Mouse (Mus musculus) granulocyte monocyte progenitor cell, adult 5-6 weeks (primary cell): ENCODE data around the gene Pnpla2. TPM values are rescaled to one million over a fixed set of nuclear protein-coding genes. Genes with fewer than 3 reads are reported as not detected.

Experiments
- ATAC-seq: replicated peaks from 2 replicates; pipeline ENCODE4 v1.8.0; 2016; ENCODE audit warnings: mild to moderate bottlenecking, moderate TSS enrichment, inconsistent platforms; ENCODE audit not compliant: poor library complexity, severe bottlenecking
- total RNA-seq, 2 experiments: library from RNA; stranded (forward) in 1 of 2; stranded (reverse) in 1 of 2; fragments of 200-712, 200-1000 nt in 1 of 2; fragments of >200 nt in 1 of 2; fragmentation: Nextera tagmentation in 1 of 2; gene quantifications; 2 replicates each; pipeline ENCODE4 v1.2.3; 2014 to 2017

Gene Pnpla2
- total RNA-seq, 2 experiments from 2014 or later, result 35.1 to 97.0 TPM

DNA sequence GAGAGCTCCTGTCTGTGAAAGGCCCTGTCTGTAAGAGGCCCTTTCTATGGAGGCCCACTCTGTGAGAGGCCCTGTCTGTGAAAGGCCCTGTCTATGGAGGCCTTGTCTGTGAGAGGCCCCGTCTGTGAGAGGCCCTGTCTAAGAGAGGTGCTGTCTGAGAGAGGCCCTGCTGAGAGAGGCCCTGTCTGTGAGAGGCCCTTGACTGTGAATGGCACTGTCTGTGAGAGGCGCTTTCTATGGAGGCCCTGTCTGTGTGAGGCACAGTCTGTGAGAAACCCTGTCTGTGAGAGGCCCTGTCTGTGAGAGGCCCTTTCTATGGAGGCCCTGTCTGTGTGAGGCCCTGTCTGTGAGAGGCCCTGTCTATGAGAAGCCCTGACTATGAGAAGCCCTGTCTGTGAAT, 51.3 kb downstream of the Pnpla2 start:
- no peak for ATAC-seq

DNA sequence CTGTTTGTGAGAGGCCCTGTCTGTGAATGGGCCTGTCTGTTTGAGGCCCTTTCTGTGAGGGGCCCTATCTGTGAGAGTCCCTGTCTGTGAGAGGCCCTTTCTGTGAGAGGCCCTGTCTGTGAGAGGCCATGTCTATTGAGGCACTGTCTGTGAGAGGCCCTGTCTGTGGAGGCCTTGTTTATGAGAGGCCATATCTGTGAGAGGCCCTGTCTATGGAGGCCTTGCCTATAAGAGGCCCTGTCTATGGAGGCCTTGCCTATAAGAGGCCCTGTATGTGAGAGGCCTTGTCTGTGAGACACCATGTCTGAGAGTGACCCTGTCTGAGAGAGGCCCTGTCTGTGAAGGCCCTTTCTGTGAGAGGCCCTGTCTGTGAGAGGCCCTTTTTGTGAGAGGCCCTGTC, 53.2 kb downstream of the Pnpla2 start:
- no peak for ATAC-seq

DNA sequence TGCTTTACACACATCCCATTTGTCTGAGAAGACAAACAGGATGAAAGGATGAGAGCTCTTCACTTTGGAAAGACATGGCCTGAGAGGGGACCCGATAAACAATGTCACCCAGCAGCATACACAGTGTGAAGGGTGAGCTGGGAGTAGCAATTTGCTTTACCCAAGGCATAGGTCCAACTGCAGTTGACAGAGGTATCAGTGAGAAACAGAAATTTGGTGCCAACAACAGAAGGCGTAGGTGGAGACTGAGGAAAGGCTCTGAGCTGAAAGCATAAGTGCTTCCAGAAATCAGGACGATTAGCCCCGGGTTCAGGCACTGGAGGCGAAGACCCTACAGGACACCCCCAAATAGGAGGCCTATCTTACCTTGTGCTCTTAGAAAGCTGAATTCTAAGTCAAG, 55.2 kb downstream of the Pnpla2 start:
- ATAC-seq, result no peak

Other genes with a start within 250 kb of the Pnpla2 start
- gene Lmntd2, start 241.1 kb upstream of the Pnpla2 start, total RNA-seq (2014; fragmentation: Nextera tagmentation), result 2.2 TPM in 1 of 2 replicates, not detected in the other
- gene Lmntd2, start 241.1 kb upstream of the Pnpla2 start, total RNA-seq (2017), result 0.34 TPM in 1 of 2 replicates, not detected in the other
- gene Rassf7, start 239.3 kb upstream of the Pnpla2 start, total RNA-seq (2014; fragmentation: Nextera tagmentation), result 3.1 and 4.5 TPM in 2 replicates
- gene Rassf7, start 239.3 kb upstream of the Pnpla2 start, total RNA-seq (2017), result 2.0 and 4.5 TPM in 2 replicates
- gene Phrf1, start 226.4 kb upstream of the Pnpla2 start, total RNA-seq (2014; fragmentation: Nextera tagmentation), result 70.9 and 75.4 TPM in 2 replicates
- 51.7 and 57.7 TPM in 2 replicates for gene Phrf1, start 226.4 kb upstream of the Pnpla2 start, total RNA-seq (2017)
- 0.38 and 1.3 TPM in 2 replicates for gene Irf7, start 188.7 kb upstream of the Pnpla2 start, total RNA-seq (2014; fragmentation: Nextera tagmentation)
- 2.1 and 2.7 TPM in 2 replicates for gene Irf7, start 188.7 kb upstream of the Pnpla2 start, total RNA-seq (2017)
- gene Cdhr5, start 178.4 kb upstream of the Pnpla2 start, total RNA-seq (2014; fragmentation: Nextera tagmentation), result not detected in 2 replicates
- not detected in 2 replicates for gene Cdhr5, start 178.4 kb upstream of the Pnpla2 start, total RNA-seq (2017)
- not detected in 2 replicates for gene Sct, start 176.1 kb upstream of the Pnpla2 start, total RNA-seq (2014; fragmentation: Nextera tagmentation)
- gene Sct, start 176.1 kb upstream of the Pnpla2 start, total RNA-seq (2017), result not detected in 2 replicates
- not detected in 2 replicates for gene Drd4, start 163.2 kb upstream of the Pnpla2 start, total RNA-seq (2014; fragmentation: Nextera tagmentation)
- not detected in 2 replicates for gene Drd4, start 163.2 kb upstream of the Pnpla2 start, total RNA-seq (2017)
- gene Deaf1, start 127.5 kb upstream of the Pnpla2 start, total RNA-seq (2014; fragmentation: Nextera tagmentation), result 43.3 and 52.4 TPM in 2 replicates
- 6.3 and 21.4 TPM in 2 replicates for gene Deaf1, start 127.5 kb upstream of the Pnpla2 start, total RNA-seq (2017)
- 6.0 and 13.2 TPM in 2 replicates for gene Tmem80, start 127.5 kb upstream of the Pnpla2 start, total RNA-seq (2014; fragmentation: Nextera tagmentation)
- gene Tmem80, start 127.5 kb upstream of the Pnpla2 start, total RNA-seq (2017), result 4.5 and 8.7 TPM in 2 replicates
- gene Eps8l2, start 116.3 kb upstream of the Pnpla2 start, total RNA-seq (2014; fragmentation: Nextera tagmentation), result 0.11 TPM in 1 of 2 replicates, not detected in the other
- not detected in 2 replicates for gene Eps8l2, start 116.3 kb upstream of the Pnpla2 start, total RNA-seq (2017)
- 289 and 344 TPM in 2 replicates for gene Taldo1, start 63.0 kb upstream of the Pnpla2 start, total RNA-seq (2014; fragmentation: Nextera tagmentation)
- gene Taldo1, start 63.0 kb upstream of the Pnpla2 start, total RNA-seq (2017), result 559 and 668 TPM in 2 replicates
- 19.7 and 41.9 TPM in 2 replicates for gene Gatd1, start 41.1 kb upstream of the Pnpla2 start, total RNA-seq (2014; fragmentation: Nextera tagmentation)
- gene Gatd1, start 41.1 kb upstream of the Pnpla2 start, total RNA-seq (2017), result 10.8 and 15.6 TPM in 2 replicates
- not detected in 2 replicates for gene Cend1, start 25.7 kb upstream of the Pnpla2 start, total RNA-seq (2014; fragmentation: Nextera tagmentation)
- gene Cend1, start 25.7 kb upstream of the Pnpla2 start, total RNA-seq (2017), result not detected in 2 replicates
- gene Slc25a22, start 17.3 kb upstream of the Pnpla2 start, total RNA-seq (2014; fragmentation: Nextera tagmentation), result 18.8 and 36.2 TPM in 2 replicates
- gene Slc25a22, start 17.3 kb upstream of the Pnpla2 start, total RNA-seq (2017), result 4.3 and 4.9 TPM in 2 replicates
- 33.2 and 45.1 TPM in 2 replicates for gene Pidd1, start 11.2 kb upstream of the Pnpla2 start, total RNA-seq (2014; fragmentation: Nextera tagmentation)
- gene Pidd1, start 11.2 kb upstream of the Pnpla2 start, total RNA-seq (2017), result 10.5 and 16.4 TPM in 2 replicates
- gene Rplp2, start 7.8 kb upstream of the Pnpla2 start, total RNA-seq (2014; fragmentation: Nextera tagmentation), result 2,601 and 5,139 TPM in 2 replicates
- gene Rplp2, start 7.8 kb upstream of the Pnpla2 start, total RNA-seq (2017), result 2,496 and 4,245 TPM in 2 replicates
- gene Cracr2b, start 5.9 kb downstream of the Pnpla2 start, total RNA-seq (2014; fragmentation: Nextera tagmentation), result 15.8 and 21.3 TPM in 2 replicates
- gene Cracr2b, start 5.9 kb downstream of the Pnpla2 start, total RNA-seq (2017), result 14.9 and 15.8 TPM in 2 replicates
- 19.2 and 20.0 TPM in 2 replicates for gene Cd151, start 12.2 kb downstream of the Pnpla2 start, total RNA-seq (2014; fragmentation: Nextera tagmentation)
- gene Cd151, start 12.2 kb downstream of the Pnpla2 start, total RNA-seq (2017), result 18.4 and 20.4 TPM in 2 replicates
- 36.4 and 59.6 TPM in 2 replicates for gene Polr2l, start 19.9 kb downstream of the Pnpla2 start, total RNA-seq (2014; fragmentation: Nextera tagmentation)
- 40.9 and 43.5 TPM in 2 replicates for gene Polr2l, start 19.9 kb downstream of the Pnpla2 start, total RNA-seq (2017)
- 50.4 and 53.8 TPM in 2 replicates for gene Tspan4, start 20.0 kb downstream of the Pnpla2 start, total RNA-seq (2014; fragmentation: Nextera tagmentation)
- gene Tspan4, start 20.0 kb downstream of the Pnpla2 start, total RNA-seq (2017), result 42.6 and 44.9 TPM in 2 replicates
- 12.2 and 26.1 TPM in 2 replicates for gene Chid1, start 84.7 kb downstream of the Pnpla2 start, total RNA-seq (2014; fragmentation: Nextera tagmentation)
- gene Chid1, start 84.7 kb downstream of the Pnpla2 start, total RNA-seq (2017), result 40.2 and 40.9 TPM in 2 replicates
- gene Ap2a2, start 107.0 kb downstream of the Pnpla2 start, total RNA-seq (2014; fragmentation: Nextera tagmentation), result 18.9 and 21.0 TPM in 2 replicates
- 20.2 and 28.4 TPM in 2 replicates for gene Ap2a2, start 107.0 kb downstream of the Pnpla2 start, total RNA-seq (2017)
- gene Muc6, start 200.1 kb downstream of the Pnpla2 start, total RNA-seq (2014; fragmentation: Nextera tagmentation), result 0.80 TPM in 1 of 2 replicates, not detected in the other
- not detected in 2 replicates for gene Muc6, start 200.1 kb downstream of the Pnpla2 start, total RNA-seq (2017)
- not detected in 2 replicates for gene Muc2, start 235.1 kb downstream of the Pnpla2 start, total RNA-seq (2014; fragmentation: Nextera tagmentation)
- gene Muc2, start 235.1 kb downstream of the Pnpla2 start, total RNA-seq (2017), result not detected in 2 replicates